Mouse (Mus musculus) embryonic fibroblast, embryonic 13.5 days (primary cell): ENCODE results near the gene Hipk2.

ENCODE experiments used
- CTCF ChIP-seq: IDR thresholded peaks from 2 replicates; pipeline ENCODE4 v1.5.1; 2011; ENCODE audit warnings: mild to moderate bottlenecking, control low read depth, low read length, moderate library complexity, borderline replicate concordance; ENCODE audit not compliant: insufficient read depth
- POLR2A ChIP-seq: IDR thresholded peaks from 2 replicates; pipeline ENCODE4 v1.6.1; 2011; ENCODE audit warnings: low read depth, mild to moderate bottlenecking, control low read depth, low read length, moderate library complexity

DNA sequence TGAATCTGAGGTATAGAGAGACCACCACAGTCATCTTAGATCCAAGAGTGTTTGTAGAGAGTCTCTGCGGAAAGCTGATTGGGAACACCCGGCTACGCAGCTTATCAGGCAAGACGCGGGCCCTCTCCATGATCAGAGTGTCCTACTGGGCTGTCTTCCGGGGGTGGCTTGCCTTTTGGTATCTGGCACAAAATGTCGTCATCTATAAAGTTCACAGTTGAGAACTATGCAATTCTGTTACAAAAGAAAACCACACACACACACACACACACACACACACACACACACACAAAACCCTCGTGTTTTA, 45.8 kb upstream of the Hipk2 start:
- TF ChIP-seq CTCF (no peak), POLR2A (no peak)
